Mouse (Mus musculus) testis, adult 2 months (tissue): ENCODE data around the gene Lrsam1. TPM values are rescaled to one million over a fixed set of nuclear protein-coding genes. Genes with fewer than 3 reads are reported as not detected.
A peak's percentile ranks its signal among the peaks of the same experiment; 100 is the strongest.

ENCODE experiments used
- H3K27ac ChIP-seq: fragments of 200-500 bp; 2 replicates; pipeline ENCODE4 v1.5.1; 2012; ENCODE audit warnings: low read depth, low read length; ENCODE audit not compliant: control insufficient read depth, insufficient read depth
- H3K27me3 ChIP-seq: fragments of 200-500 bp; 2 replicates; pipeline ENCODE4 v1.6.1; 2012; ENCODE audit warnings: mild to moderate bottlenecking, low read length, moderate library complexity; ENCODE audit not compliant: control insufficient read depth, insufficient read depth
- H3K36me3 ChIP-seq: fragments of 200-500 bp; 2 replicates; pipeline ENCODE4 v1.6.1; 2012; ENCODE audit warnings: mild to moderate bottlenecking, low read length; ENCODE audit not compliant: control insufficient read depth, insufficient read depth
- H3K4me1 ChIP-seq: fragments of 200-500 bp; 2 replicates; pipeline ENCODE4 v1.6.1; 2012; ENCODE audit warnings: low read length; ENCODE audit not compliant: control insufficient read depth, insufficient read depth
- H3K4me3 ChIP-seq: fragments of 200-500 bp; 2 replicates; pipeline ENCODE4 v1.5.1; 2012; ENCODE audit warnings: low read depth, mild to moderate bottlenecking, low read length, moderate library complexity, mixed read lengths; ENCODE audit not compliant: control insufficient read depth
- CTCF ChIP-seq: fragments of 200-500 bp; IDR thresholded peaks from 2 replicates; pipeline ENCODE4 v1.5.1; 2012; ENCODE audit warnings: low read depth, mild to moderate bottlenecking, inconsistent platforms, low read length, moderate library complexity; ENCODE audit not compliant: control insufficient read depth, insufficient read depth, insufficient replicate concordance
- POLR2A ChIP-seq: fragments of 200-500 bp; IDR thresholded peaks from 2 replicates; pipeline ENCODE4 v1.6.1; 2012; ENCODE audit warnings: low read depth, mild to moderate bottlenecking, inconsistent platforms, low read length, moderate library complexity; ENCODE audit not compliant: control insufficient read depth
- polyA plus RNA-seq: library from polyadenylated mRNA; depleted of rRNA; stranded (reverse); fragments of >200 nt; gene quantifications from 2 replicates; pipeline ENCODE4 v1.2.3, GENCODE M21; 2012

Gene Lrsam1
- polyA plus RNA-seq, 1 experiment: 5.3 TPM

GRCm38 (mm10) chr2:32938741-32939140 is 22.7 kb downstream of the Lrsam1 start:
- TF ChIP-seq CTCF (no peak), POLR2A (no peak)
- no peak overlapping the region for H3K4me3 ChIP-seq
- H3K36me3 ChIP-seq: no peaks in the 10 kb centered on the region; the same call in 1 of the 2 replicates
- no peaks in the 10 kb centered on the region for H3K4me1 ChIP-seq
- H3K27me3 ChIP-seq: no peaks in the 10 kb centered on the region
- no peak overlapping the region for H3K27ac ChIP-seq

DNA sequence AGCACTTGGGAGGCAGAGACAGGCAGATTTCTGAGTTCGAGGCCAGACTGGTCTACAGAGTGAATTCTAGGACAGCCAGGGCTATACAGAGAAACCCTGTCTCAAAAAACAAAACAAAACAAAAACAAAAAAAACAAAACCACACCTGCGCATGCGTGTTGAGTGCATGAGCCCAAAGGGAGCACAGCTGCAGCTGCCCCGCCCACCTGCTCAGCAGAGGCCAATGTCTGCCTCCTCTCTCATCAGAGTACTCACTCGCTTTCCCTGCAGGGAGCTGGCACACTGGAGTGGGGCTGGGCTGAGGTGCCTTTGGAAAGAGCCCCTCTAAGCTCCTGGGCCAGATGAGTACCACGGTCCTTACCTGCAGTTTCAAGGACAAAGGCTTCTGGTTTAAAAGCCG is 29.7 kb downstream of the Lrsam1 start:
- Histone ChIP-seq H3K4me3 (no peak overlapping the region), H3K27me3 (no peaks in the 10 kb centered on the region), H3K4me1 (no peaks in the 10 kb centered on the region), H3K27ac (no peak overlapping the region), H3K36me3 (no peaks in the 10 kb centered on the region)
- TF ChIP-seq CTCF: no peak
- no peak for TF ChIP-seq POLR2A

GRCm38 (mm10) chr2:32928947-32929829 is 32.2 kb downstream of the Lrsam1 start:
- Histone ChIP-seq H3K36me3 (no peaks in the 10 kb centered on the region), H3K4me3 (no peak overlapping the region), H3K27ac (no peak overlapping the region), H3K27me3 (no peaks in the 10 kb centered on the region), H3K4me1 (no peaks in the 10 kb centered on the region)
- no peak for TF ChIP-seq CTCF
- no peak for TF ChIP-seq POLR2A

GRCm38 (mm10) chr2:32928235-32928946 is 33.0 kb downstream of the Lrsam1 start:
- H3K27ac ChIP-seq: no peak overlapping the region
- H3K27me3 ChIP-seq: no peaks in the 10 kb centered on the region
- no peak overlapping the region for H3K4me3 ChIP-seq
- no peaks in the 10 kb centered on the region for H3K36me3 ChIP-seq
- H3K4me1 ChIP-seq: no peaks in the 10 kb centered on the region
- TF ChIP-seq CTCF: peak; percentile 65; the same call in 1 of the 2 replicates
- TF ChIP-seq POLR2A: no peak

DNA sequence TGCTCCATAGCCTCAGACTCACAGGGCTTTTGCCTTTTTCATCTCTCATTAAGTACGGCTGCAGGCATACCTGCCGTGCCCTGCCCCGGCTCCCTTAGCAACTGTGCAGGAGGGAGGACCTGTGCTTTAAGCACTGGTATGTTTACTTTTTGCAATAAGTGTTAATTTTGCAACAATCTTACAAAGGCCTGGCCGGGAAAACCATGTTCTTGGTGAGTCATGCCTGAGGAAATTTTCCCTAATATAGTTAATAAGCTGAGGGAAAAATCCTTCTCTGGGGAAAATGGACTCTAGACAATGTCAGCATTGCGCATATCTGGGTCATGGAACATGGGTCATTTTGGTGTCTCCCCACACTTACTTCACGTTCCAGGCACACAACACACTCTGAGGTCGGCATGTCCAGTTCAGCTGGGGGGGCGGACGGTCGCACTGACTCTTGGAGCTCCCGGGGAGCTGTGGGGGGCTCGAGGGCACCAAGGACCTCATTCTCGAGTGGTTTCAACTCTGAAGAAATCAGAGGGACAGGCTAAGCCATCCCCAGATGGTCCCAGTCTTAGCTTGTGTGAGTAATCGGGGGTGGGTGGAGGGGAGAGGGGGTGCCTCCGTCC is 33.7 kb downstream of the Lrsam1 start:
- Histone ChIP-seq H3K27ac (no peak overlapping the region), H3K4me1 (no peaks in the 10 kb centered on the region), H3K27me3 (no peaks in the 10 kb centered on the region), H3K4me3 (no peak overlapping the region), H3K36me3 (no peaks in the 10 kb centered on the region)
- TF ChIP-seq CTCF (no peak), POLR2A (no peak)

GRCm38 (mm10) chr2:32926330-32927075 is 34.9 kb downstream of the Lrsam1 start:
- Histone ChIP-seq H3K4me1 (no peaks in the 10 kb centered on the region), H3K4me3 (no peak overlapping the region), H3K27ac (no peak overlapping the region), H3K27me3 (no peaks in the 10 kb centered on the region), H3K36me3 (no peaks in the 10 kb centered on the region)
- no peak for TF ChIP-seq CTCF
- TF ChIP-seq POLR2A: no peak

- Histone ChIP-seq H3K36me3 (no peaks in the 10 kb centered on the region), H3K4me1 (no peaks in the 10 kb centered on the region), H3K27ac (no peak overlapping the region), H3K27me3 (no peaks in the 10 kb centered on the region), H3K4me3 (no peak overlapping the region)
- no peak for TF ChIP-seq CTCF
- TF ChIP-seq POLR2A: no peak
Observed at GRCm38 (mm10) chr2:32924306-32924844, 37.0 kb downstream of the Lrsam1 start.
